Mouse (Mus musculus): ENCODE results near the gene Spata13.

DNA sequence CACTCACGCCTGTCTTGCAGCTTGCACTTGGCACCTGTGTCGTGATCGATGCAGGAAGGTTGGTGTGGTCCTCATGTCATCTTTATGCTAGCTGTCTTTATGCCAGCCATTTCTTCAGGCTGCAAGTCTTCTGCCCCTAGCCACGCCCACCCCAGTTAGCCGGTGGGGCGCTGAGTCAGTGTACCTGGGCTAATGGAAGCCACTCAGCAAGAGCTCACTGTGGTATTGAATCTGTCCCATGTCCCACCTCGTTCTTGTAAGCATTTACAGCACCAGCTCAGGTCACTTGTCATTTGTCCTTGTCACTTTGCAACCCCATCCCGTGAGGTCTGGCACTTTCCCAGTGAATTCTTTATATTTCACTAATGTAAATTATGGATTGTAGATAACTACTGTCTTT lies 107.2 kb downstream of the Spata13 start:
- TF ChIP-seq TAL1 (IDR thresholded peaks at IDR 0.05; ENCODE audit: low read length) (no peak), GATA1 (IDR thresholded peaks at IDR 0.05; ENCODE audit: low read length) (no peak)

Measured in erythroblast, embryonic 14.5 days (primary cell).